Mouse (Mus musculus): Measurements from ENCODE around the gene Twist1. TPM values are rescaled to one million over a fixed set of nuclear protein-coding genes. Genes with fewer than 3 reads are reported as not detected.

The Twist1 gene
- polyA plus RNA-seq (2012; rRNA removed), result 1.1 and 1.2 TPM in 2 replicates

DNA sequence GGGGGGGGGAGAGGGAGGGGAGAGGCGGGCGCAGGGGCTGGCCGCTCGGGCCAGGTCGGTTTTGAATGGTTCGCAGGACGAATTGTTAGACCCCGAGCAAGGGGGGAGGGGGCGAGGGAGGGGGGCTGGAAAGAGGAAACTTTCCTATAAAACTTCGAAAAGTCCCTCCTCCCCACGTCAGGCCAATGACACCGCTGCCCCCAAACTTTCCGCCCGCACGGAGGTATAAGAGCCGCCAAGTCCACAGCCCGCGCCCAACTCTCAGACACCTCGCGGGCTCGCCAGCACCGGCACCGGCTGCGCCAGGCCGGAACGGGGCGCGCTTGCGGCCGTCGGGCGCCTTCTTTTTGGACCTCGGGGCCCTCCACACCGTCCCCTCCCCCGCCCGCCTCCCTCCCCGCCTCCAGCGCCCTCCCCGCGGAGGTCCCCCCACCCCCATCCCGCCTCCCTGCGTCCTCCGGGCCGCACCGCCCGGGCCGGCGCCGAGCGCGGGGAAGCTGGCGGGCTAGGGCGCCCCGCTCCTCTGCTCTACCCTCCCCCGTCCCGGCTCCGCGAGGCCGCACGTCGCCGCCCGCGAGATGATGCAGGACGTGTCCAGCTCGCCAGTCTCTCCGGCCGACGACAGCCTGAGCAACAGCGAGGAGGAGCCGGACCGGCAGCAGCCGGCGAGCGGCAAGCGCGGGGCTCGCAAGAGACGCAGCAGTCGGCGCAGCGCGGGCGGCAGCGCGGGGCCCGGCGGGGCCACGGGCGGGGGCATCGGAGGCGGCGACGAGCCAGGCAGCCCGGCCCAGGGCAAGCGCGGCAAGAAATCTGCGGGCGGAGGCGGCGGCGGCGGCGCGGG, at the start of gene Twist1:
Gene Twist1, plus strand, starts transcription at position 272 of the 841 bp plus-strand sequence.
- H3K4me1 ChIP-seq (ENCODE audit: control insufficient read depth, insufficient read depth, low read length), result no peaks in the 10 kb centered on the region
- peak within 1 kb of the TSS; percentile 10; the same call in 1 of the 2 replicates for H3K4me3 ChIP-seq (ENCODE audit: insufficient read depth, low read length)
- TF ChIP-seq POLR2A (IDR thresholded peaks at IDR 0.05; ENCODE audit: extremely low read depth, insufficient read depth, low read length) (no peak), CTCF (IDR thresholded peaks at IDR 0.05; ENCODE audit: extremely low read depth, insufficient read depth, low read length) (no peak)
- H3K27ac ChIP-seq (ENCODE audit: insufficient read depth, low read length), result no peak within 1 kb of the TSS

DNA sequence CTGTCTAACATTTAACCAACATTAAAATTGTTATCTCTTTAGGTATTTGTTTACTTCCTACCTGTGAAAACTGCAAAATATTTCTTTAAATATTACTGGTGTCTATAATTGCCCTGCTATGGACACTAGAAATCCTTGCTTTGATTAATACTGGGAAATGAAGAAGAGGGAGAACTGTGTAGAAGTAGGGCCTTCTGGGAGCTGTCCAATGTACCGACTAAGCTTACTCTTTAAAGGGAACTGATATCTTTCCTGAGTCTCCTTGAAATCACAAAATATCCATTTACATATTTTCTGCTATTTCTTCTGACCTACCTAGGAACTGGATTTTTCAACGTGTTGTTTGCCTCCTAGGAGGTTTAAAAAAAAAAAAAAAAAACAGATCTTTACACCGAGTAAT, 30.7 kb upstream of the Twist1 start:
- Histone ChIP-seq H3K4me3 (ENCODE audit: insufficient read depth, low read length) (no peak overlapping the region), H3K4me1 (ENCODE audit: control insufficient read depth, insufficient read depth, low read length) (no peaks in the 10 kb centered on the region), H3K27ac (ENCODE audit: insufficient read depth, low read length) (no peak overlapping the region)
- TF ChIP-seq POLR2A (IDR thresholded peaks at IDR 0.05; ENCODE audit: extremely low read depth, insufficient read depth, low read length), result no peak
- TF ChIP-seq CTCF (IDR thresholded peaks at IDR 0.05; ENCODE audit: extremely low read depth, insufficient read depth, low read length), result no peak

DNA sequence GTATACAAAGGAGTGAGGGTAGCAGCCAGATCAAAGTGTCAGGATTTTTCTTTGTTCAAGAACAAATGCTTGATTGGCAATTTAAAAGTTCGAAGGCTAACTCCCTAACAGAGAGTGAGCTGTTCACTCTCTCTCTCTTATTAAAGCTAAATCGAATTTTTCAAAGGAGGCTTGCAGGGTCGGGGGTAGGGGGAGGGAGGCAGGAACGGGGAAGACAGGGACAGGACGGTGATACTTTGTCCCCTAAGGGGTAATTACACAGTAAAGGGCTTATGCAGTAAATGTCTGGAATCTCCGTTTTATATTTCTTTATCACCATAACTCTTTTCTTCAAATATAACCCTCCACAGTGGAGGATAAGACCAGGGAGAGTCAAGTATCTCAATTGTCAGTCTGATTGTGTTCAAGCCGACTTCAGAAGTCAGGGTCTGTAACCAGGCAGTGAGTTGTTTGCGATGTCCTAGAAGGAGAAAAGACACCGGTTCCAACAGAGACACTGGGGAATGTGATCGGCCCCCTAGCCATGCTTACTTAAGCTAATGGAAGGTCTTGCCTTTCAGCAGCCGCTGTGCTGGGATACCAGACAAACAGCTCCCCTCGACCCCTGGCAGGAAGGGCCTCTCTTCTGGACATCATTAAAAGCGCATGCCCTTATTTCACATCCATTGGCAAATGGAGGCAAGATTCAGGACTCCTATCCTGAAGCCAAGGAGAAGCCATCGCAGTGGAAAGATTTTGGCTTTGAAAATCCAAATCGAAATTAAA, 30.0 kb upstream of the Twist1 start:
- no peak overlapping the region for H3K27ac ChIP-seq (ENCODE audit: insufficient read depth, low read length)
- H3K4me3 ChIP-seq (ENCODE audit: insufficient read depth, low read length), result no peak overlapping the region
- H3K4me1 ChIP-seq (ENCODE audit: control insufficient read depth, insufficient read depth, low read length), result no peaks in the 10 kb centered on the region
- no peak for TF ChIP-seq POLR2A (IDR thresholded peaks at IDR 0.05; ENCODE audit: extremely low read depth, insufficient read depth, low read length)
- TF ChIP-seq CTCF (IDR thresholded peaks at IDR 0.05; ENCODE audit: extremely low read depth, insufficient read depth, low read length), result no peak

DNA sequence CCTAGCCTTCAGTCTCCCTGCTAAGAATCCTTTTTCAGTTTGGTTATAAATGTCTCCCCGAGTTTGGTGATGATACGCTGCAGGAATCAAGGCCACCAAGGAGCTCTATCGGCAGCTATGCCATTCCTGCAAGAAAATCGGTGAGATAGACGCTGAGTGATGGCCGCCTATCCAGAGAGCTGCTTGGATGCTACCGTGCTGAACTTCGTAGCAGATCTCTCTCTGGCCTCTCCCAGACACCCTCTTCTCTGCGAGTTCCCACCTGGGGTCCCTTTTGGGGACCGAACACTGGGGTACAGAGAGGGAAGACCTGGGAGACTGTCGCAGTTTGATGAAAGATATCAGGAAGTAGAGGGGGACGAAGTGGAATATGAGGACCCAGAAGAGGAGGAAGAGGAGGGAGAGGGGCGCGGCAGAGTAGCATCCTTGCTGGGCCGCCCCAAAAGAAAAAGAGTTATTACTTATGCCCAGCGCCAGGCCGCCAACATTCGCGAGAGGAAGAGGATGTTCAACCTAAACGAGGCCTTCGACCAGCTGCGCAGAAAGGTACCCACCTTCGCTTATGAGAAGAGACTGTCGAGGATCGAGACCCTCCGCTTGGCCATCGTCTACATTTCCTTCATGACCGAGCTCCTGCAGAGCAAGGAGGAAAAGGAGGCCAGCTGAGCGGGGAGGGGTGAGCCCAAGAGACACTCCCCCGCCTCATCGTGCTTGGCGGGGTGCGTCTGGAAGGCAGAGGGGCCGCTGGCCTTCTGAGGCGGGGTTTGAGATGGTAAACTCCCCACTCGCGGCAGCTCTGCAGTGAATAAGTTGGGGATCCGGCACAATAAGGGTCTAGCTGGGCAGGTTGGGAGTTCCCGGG, 28.9 kb upstream of the Twist1 start, which contains the start of gene Ferd3l:
Gene Ferd3l, plus strand, starts transcription at position 95 of the 862 bp plus-strand sequence.
- TF ChIP-seq POLR2A (IDR thresholded peaks at IDR 0.05; ENCODE audit: extremely low read depth, insufficient read depth, low read length) (no peak), CTCF (IDR thresholded peaks at IDR 0.05; ENCODE audit: extremely low read depth, insufficient read depth, low read length) (no peak)
- Histone ChIP-seq H3K27ac (ENCODE audit: insufficient read depth, low read length) (no peak within 1 kb of the TSS), H3K4me3 (ENCODE audit: insufficient read depth, low read length) (no peak within 1 kb of the TSS), H3K4me1 (ENCODE audit: control insufficient read depth, insufficient read depth, low read length) (no peaks in the 10 kb centered on the region)

DNA sequence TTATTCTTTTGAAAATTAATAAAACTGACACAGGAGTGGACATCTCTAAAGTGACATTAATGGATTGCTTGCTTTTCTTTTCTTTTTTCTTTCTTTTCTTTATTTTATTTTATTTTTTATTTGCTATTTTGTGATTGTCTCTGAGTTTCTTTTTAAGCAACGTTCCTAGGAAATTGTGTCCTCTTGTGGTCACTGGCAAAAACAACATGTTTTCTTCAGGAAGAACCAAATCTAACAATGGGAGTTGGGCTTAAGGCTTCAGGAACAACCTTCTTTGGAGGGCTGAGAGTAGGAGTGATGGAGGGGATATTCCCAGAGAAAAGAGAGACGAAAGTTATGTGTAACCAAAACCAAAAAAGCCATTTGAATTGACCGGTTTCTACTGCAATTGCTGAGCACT, 4.6 kb upstream of the Twist1 start:
- no peak overlapping the region for H3K27ac ChIP-seq (ENCODE audit: insufficient read depth, low read length)
- TF ChIP-seq CTCF (IDR thresholded peaks at IDR 0.05; ENCODE audit: extremely low read depth, insufficient read depth, low read length) (no peak), POLR2A (IDR thresholded peaks at IDR 0.05; ENCODE audit: extremely low read depth, insufficient read depth, low read length) (no peak)
- no peak overlapping the region for H3K4me3 ChIP-seq (ENCODE audit: insufficient read depth, low read length)
- H3K4me1 ChIP-seq (ENCODE audit: control insufficient read depth, insufficient read depth, low read length), result no peaks in the 10 kb centered on the region

DNA sequence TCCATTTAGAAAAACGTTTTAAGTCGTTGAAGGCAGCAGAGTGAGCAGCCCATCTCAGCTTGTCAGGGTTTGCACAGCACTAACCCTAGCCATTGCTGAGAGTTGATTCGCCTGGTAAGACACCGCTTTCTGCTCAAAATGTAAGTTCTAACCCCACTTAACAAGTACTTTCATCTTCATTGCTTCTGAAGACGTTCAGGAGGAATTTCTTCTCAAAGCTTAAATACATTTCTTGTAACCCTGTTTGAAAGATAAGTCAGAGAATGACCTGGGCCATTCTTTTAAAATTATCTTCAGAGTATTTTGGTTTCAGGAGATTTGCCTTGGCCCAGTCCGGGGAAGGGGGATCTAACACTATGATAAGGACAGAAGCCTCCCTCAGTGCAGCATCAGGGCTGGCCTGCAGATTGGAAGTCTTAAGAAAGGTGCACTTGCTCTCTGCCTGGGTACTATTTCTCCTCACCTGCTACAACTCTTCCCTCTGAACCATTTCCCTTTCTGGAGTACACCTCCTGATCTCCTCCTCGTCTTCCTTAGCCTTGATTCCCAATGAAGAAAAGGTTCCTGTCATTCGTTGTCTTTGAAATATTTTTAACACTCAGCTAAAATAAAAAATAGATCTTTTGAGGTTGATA, 2.4 kb upstream of the Twist1 start:
- Histone ChIP-seq H3K27ac (ENCODE audit: insufficient read depth, low read length) (no peak overlapping the region), H3K4me3 (ENCODE audit: insufficient read depth, low read length) (no peak overlapping the region), H3K4me1 (ENCODE audit: control insufficient read depth, insufficient read depth, low read length) (no peaks in the 10 kb centered on the region)
- TF ChIP-seq CTCF (IDR thresholded peaks at IDR 0.05; ENCODE audit: extremely low read depth, insufficient read depth, low read length) (no peak), POLR2A (IDR thresholded peaks at IDR 0.05; ENCODE audit: extremely low read depth, insufficient read depth, low read length) (no peak)

DNA sequence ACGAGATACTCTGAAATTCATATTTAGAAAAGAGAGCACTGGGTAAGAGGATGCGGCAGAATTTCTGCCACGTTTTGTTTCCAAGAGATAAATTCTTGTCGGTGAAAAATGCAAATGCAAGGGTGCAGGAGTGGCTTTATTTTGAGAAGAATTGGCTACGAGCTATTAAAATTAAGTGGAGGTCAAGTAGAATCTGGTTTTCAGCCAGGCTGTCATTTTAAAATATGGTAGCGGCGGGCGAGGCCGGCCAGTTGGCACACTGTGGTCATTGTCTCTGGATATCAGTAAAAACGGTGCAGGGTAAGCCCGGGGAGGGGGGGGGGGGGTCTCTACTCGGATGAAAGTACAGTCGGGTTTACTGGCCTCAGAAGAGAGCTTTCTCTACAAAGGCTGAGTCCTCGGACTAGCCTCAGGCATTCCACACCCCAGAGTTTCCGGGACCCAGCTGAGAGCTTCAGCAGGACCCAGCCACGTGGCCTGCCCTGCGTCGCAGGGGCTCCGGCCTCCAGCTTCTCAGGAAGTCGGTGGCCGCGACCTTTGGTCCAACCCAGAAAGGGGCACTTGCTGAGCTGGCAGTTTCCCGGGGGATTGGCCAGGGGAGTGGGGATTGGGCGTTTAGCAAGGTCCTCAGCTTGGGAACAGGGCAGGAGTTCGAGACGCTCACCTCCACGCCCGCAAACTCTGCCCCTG, 1.7 kb upstream of the Twist1 start:
- H3K4me3 ChIP-seq (ENCODE audit: insufficient read depth, low read length), result no peak overlapping the region
- H3K27ac ChIP-seq (ENCODE audit: insufficient read depth, low read length), result no peak overlapping the region
- H3K4me1 ChIP-seq (ENCODE audit: control insufficient read depth, insufficient read depth, low read length), result no peaks in the 10 kb centered on the region
- no peak for TF ChIP-seq CTCF (IDR thresholded peaks at IDR 0.05; ENCODE audit: extremely low read depth, insufficient read depth, low read length)
- TF ChIP-seq POLR2A (IDR thresholded peaks at IDR 0.05; ENCODE audit: extremely low read depth, insufficient read depth, low read length), result no peak

DNA sequence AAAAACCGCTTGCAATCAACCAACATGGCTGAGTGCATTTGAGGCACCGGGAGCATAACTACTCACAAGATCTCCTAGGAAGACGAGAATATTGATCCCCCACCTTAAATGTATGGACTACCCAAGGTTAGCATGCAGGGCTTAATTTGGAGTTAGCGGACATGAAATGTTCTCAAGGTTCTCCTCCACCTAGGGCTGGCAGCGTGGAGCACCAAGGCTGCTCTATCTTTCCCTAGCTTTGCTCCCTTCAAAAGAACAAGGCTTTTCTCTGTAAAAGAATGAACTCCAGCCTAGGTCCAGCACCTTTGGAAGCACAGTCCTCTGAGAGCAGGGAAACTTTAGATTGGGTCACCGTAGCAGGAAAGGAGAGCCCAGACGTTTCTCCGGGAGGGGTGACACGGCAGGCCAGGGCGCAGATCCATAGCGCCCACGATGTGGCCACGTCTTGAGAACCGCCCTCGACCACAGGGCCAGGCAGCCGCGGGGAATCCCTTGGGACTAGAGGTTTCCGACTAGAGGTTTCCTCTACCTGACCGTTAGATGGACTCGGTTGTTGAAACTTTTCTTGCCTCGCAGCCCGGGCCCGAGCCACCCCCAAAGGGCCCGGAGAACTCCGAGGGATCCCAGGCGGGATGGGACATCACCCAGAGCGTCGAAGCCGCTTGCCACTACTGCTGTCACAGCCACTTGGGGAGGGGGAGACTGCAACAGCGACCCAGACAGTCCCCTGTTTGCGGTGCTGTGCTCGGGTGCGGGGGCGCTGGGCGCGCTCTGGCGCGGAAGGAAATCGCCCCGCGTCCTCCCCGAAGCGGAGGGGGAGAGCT, 683 bp upstream of the Twist1 start:
- Histone ChIP-seq H3K4me3 (ENCODE audit: insufficient read depth, low read length) (no peak overlapping the region), H3K27ac (ENCODE audit: insufficient read depth, low read length) (no peak overlapping the region), H3K4me1 (ENCODE audit: control insufficient read depth, insufficient read depth, low read length) (no peaks in the 10 kb centered on the region)
- TF ChIP-seq POLR2A (IDR thresholded peaks at IDR 0.05; ENCODE audit: extremely low read depth, insufficient read depth, low read length) (no peak), CTCF (IDR thresholded peaks at IDR 0.05; ENCODE audit: extremely low read depth, insufficient read depth, low read length) (no peak)
